Mouse (Mus musculus) brain, embryonic 14.5 days (tissue): Measurements from ENCODE around the gene Tifa. TPM values are rescaled to one million over a fixed set of nuclear protein-coding genes. Genes with fewer than 3 reads are reported as not detected.

ENCODE experiments used
- DNase-seq: peaks from one replicate; pipeline ENCODE4 v3.0.0-alpha.2; 2011; ENCODE audit warnings: low read depth
- CTCF ChIP-seq: fragments of 200-500 bp; IDR thresholded peaks from 2 replicates; pipeline ENCODE4 v1.5.1; 2012; ENCODE audit warnings: inconsistent platforms, mild to moderate bottlenecking, moderate library complexity, borderline replicate concordance; ENCODE audit not compliant: insufficient read depth, insufficient read length; ENCODE audit errors: extremely low read depth
- POLR2A ChIP-seq: fragments of 200-500 bp; IDR thresholded peaks from 2 replicates; pipeline ENCODE4 v1.6.1; 2012; ENCODE audit warnings: mild to moderate bottlenecking, inconsistent platforms, borderline replicate concordance; ENCODE audit not compliant: poor library complexity, insufficient read depth, insufficient read length, severe bottlenecking; ENCODE audit errors: extremely low read depth
- polyA plus RNA-seq: library from polyadenylated mRNA; depleted of rRNA; stranded (reverse); fragments of >200 nt; gene quantifications from 2 replicates; pipeline ENCODE4 v1.2.3, GENCODE M21; 2012; rRNA removed

The Tifa gene
- 2.5 and 3.0 TPM in 2 replicates for polyA plus RNA-seq

- no peak for TF ChIP-seq POLR2A
- no peak for TF ChIP-seq CTCF
- peak; percentile 54 for DNase-seq
These were observed at the start of gene Tifa for GRCm38 (mm10) chr3:127789500-127790191. Gene Tifa, plus strand, starts transcription at chr3:127789805.

- TF ChIP-seq POLR2A (no peak), CTCF (peak; percentile 46; the same call in 1 of the 2 replicates)
- DNase-seq = no peak
These were observed 48.1 kb upstream of the Tifa start for GRCm38 (mm10) chr3:127741473-127741872.

- no peak for DNase-seq
- no peak for TF ChIP-seq POLR2A
- TF ChIP-seq CTCF = no peak
These were observed 45.8 kb upstream of the Tifa start for GRCm38 (mm10) chr3:127743614-127744365.

GRCm38 (mm10) chr3:127745504-127745903 lies 44.1 kb upstream of the Tifa start:
- TF ChIP-seq CTCF = no peak
- TF ChIP-seq POLR2A = no peak
- no peak for DNase-seq

- peak; percentile 91 for DNase-seq
- no peak for TF ChIP-seq POLR2A
- TF ChIP-seq CTCF = no peak
These were observed 43.5 kb upstream of the Tifa start for GRCm38 (mm10) chr3:127745911-127746640.

GRCm38 (mm10) chr3:127748644-127749043 lies 41.0 kb upstream of the Tifa start:
- TF ChIP-seq CTCF = no peak
- no peak for TF ChIP-seq POLR2A
- DNase-seq = peak; percentile 63

GRCm38 (mm10) chr3:127749266-127749665 lies 40.3 kb upstream of the Tifa start:
- peak; percentile 94 for DNase-seq
- TF ChIP-seq CTCF = no peak
- no peak for TF ChIP-seq POLR2A

GRCm38 (mm10) chr3:127749981-127750562 lies 39.5 kb upstream of the Tifa start:
- TF ChIP-seq CTCF (no peak), POLR2A (no peak)
- DNase-seq = peak; percentile 93

- DNase-seq = no peak
- no peak for TF ChIP-seq POLR2A
- TF ChIP-seq CTCF = no peak
These were observed 33.1 kb upstream of the Tifa start for GRCm38 (mm10) chr3:127756458-127756857.

- TF ChIP-seq CTCF (no peak), POLR2A (no peak)
- no peak for DNase-seq
These were observed 31.7 kb upstream of the Tifa start for GRCm38 (mm10) chr3:127757886-127758301.

GRCm38 (mm10) chr3:127758806-127759205 lies 30.8 kb upstream of the Tifa start:
- DNase-seq = peak; percentile 69
- no peak for TF ChIP-seq POLR2A
- no peak for TF ChIP-seq CTCF
